Mouse (Mus musculus) forebrain, embryonic 16.5 days (tissue): Measurements from ENCODE around the gene Atrnl1. TPM values are rescaled to one million over a fixed set of nuclear protein-coding genes. Genes with fewer than 3 reads are reported as not detected.
"Not testable (repeated sequence)": the region's sequence is repeated elsewhere in the genome, so short reads cannot be mapped to it uniquely, and the experiment has no call there.

ENCODE experiments used
- ATAC-seq: fragments of 200-750 bp; cut with Nextera tagmentation; 2 replicates; pipeline ENCODE4 v1.8.0; 2017; ENCODE audit warnings: mild to moderate bottlenecking, moderate library complexity
- H3K27ac ChIP-seq: fragments of 300-500 bp; sonication (generic); 2 replicates; pipeline ENCODE4 v1.5.1; 2014; ENCODE audit warnings: low read length, control low read depth
- H3K27me3 ChIP-seq: fragments of 300-500 bp; sonication (generic); replicated peaks from 2 replicates; pipeline ENCODE4 v1.6.1; 2014; ENCODE audit warnings: low read length; ENCODE audit not compliant: control insufficient read depth, insufficient read depth
- H3K36me3 ChIP-seq: fragments of 300-500 bp; sonication (generic); 2 replicates; pipeline ENCODE4 v1.6.1; 2014; ENCODE audit not compliant: control insufficient read depth, insufficient read depth
- H3K4me1 ChIP-seq: fragments of 300-500 bp; sonication (generic); replicated peaks from 2 replicates; pipeline ENCODE4 v1.6.1; 2014; ENCODE audit warnings: low read length; ENCODE audit not compliant: control insufficient read depth, insufficient read depth
- H3K4me2 ChIP-seq: fragments of 300-500 bp; sonication (generic); 2 replicates; pipeline ENCODE4 v1.6.1; 2014; ENCODE audit warnings: mild to moderate bottlenecking, low read length, control low read depth
- H3K4me3 ChIP-seq: fragments of 300-500 bp; sonication (generic); replicated peaks from 2 replicates; pipeline ENCODE4 v1.5.1; 2014; ENCODE audit warnings: mild to moderate bottlenecking, low read length, control low read depth
- H3K9ac ChIP-seq: fragments of 300-500 bp; sonication (generic); replicated peaks from 2 replicates; pipeline ENCODE4 v1.6.1; 2014; ENCODE audit warnings: low read depth, low read length, control low read depth
- H3K9me3 ChIP-seq: fragments of 300-500 bp; sonication (generic); 2 replicates; pipeline ENCODE4 v1.6.1; 2016; ENCODE audit warnings: low read length; ENCODE audit not compliant: control insufficient read depth
- WGBS: fragments of 180-500 bp; shearing (Covaris S2); extraction: QIAGEN DNeasy Blood & Tissue Kit; methylation state at CpG from one replicate; pipeline ENCODE4 v1.1.7; 2014; 5-methylcytosine and 5-hydroxymethylcytosine counted together
- polyA plus RNA-seq: library from polyadenylated mRNA; unstranded; fragments of >200 nt; fragmentation: Nextera tagmentation; extraction: Ambion mirVana; gene quantifications from 2 replicates; pipeline ENCODE4 v1.2.1, GENCODE M21; 2015

Gene Atrnl1
- polyA plus RNA-seq, 1 experiment from 2014 or later, result 8.3 TPM

- not testable (repeated sequence) for ATAC-seq, H3K4me2 ChIP-seq
- 94% methylated on average over 15 of the region's 15 CpGs for WGBS
These were observed 383.5 kb downstream of the Atrnl1 start for GRCm38 (mm10) chr19:57994174-57994833.

GRCm38 (mm10) chr19:57995015-57995414 is 384.2 kb downstream of the Atrnl1 start:
- Histone ChIP-seq H3K9me3 (no peaks in the 10 kb centered on the region), H3K9ac (no peak overlapping the region), H3K4me3 (no peak overlapping the region), H3K27me3 (no peaks in the 10 kb centered on the region), H3K36me3 (no peaks in the 10 kb centered on the region), H3K27ac (no peak overlapping the region), H3K4me2 (no peak overlapping the region), H3K4me1 (peaks cover 4% of the 10 kb centered on the region)
- 95% methylated on average over 8 of the region's 8 CpGs for WGBS
- ATAC-seq, result no peak

More at GRCm38 (mm10) chr19:57994174-57994833, 383.5 kb downstream of the Atrnl1 start:
- not testable (repeated sequence) for H3K4me3 ChIP-seq, H3K27me3 ChIP-seq, H3K27ac ChIP-seq, H3K36me3 ChIP-seq, H3K4me1 ChIP-seq, H3K9ac ChIP-seq, H3K9me3 ChIP-seq

- Histone ChIP-seq H3K4me3 (no peak overlapping the region), H3K9ac (no peak overlapping the region), H3K27ac (no peak overlapping the region), H3K9me3 (no peaks in the 10 kb centered on the region), H3K4me2 (no peak overlapping the region), H3K36me3 (no peaks in the 10 kb centered on the region), H3K27me3 (no peaks in the 10 kb centered on the region), H3K4me1 (no peaks in the 10 kb centered on the region)
- 37% methylated on average over 4 of the region's 4 CpGs for WGBS
- ATAC-seq, result no peak
These were observed 387.1 kb downstream of the Atrnl1 start for GRCm38 (mm10) chr19:57997961-57998360.

- no peak overlapping the region for H3K4me2 ChIP-seq
- no peaks in the 10 kb centered on the region for H3K4me1 ChIP-seq
- H3K9ac ChIP-seq, result no peak overlapping the region
- no peaks in the 10 kb centered on the region; the same call in 1 of the 2 replicates for H3K36me3 ChIP-seq
- H3K27ac ChIP-seq, result no peak overlapping the region
- no peak for ATAC-seq
- no peaks in the 10 kb centered on the region for H3K27me3 ChIP-seq
- H3K4me3 ChIP-seq, result no peak overlapping the region
- H3K9me3 ChIP-seq, result no peaks in the 10 kb centered on the region
- WGBS, result 83% methylated on average over 1 of the region's 1 CpGs
These were observed 400.8 kb downstream of the Atrnl1 start for GRCm38 (mm10) chr19:58011636-58012035.

GRCm38 (mm10) chr19:58015741-58016140 is 404.9 kb downstream of the Atrnl1 start:
- 93% methylated on average over 6 of the region's 6 CpGs for WGBS
- H3K36me3 ChIP-seq, result no peaks in the 10 kb centered on the region
- no peaks in the 10 kb centered on the region for H3K27me3 ChIP-seq

GRCm38 (mm10) chr19:58016561-58017453 is 406.0 kb downstream of the Atrnl1 start:
- Histone ChIP-seq H3K36me3 (no peaks in the 10 kb centered on the region), H3K4me1 (no peaks in the 10 kb centered on the region), H3K9me3 (no peaks in the 10 kb centered on the region), H3K4me3 (no peak overlapping the region), H3K4me2 (no peak overlapping the region), H3K9ac (no peak overlapping the region), H3K27ac (no peak overlapping the region), H3K27me3 (no peaks in the 10 kb centered on the region)
- ATAC-seq, result no peak
- 89% methylated on average over 9 of the region's 9 CpGs for WGBS

More at GRCm38 (mm10) chr19:58015741-58016140, 404.9 kb downstream of the Atrnl1 start:
- H3K9me3 ChIP-seq, result no peaks in the 10 kb centered on the region
- H3K9ac ChIP-seq, result no peak overlapping the region
- no peak overlapping the region for H3K4me3 ChIP-seq
- no peak for ATAC-seq
- no peak overlapping the region for H3K27ac ChIP-seq
- no peak overlapping the region for H3K4me2 ChIP-seq
- no peaks in the 10 kb centered on the region for H3K4me1 ChIP-seq

- H3K9me3 ChIP-seq, result no peaks in the 10 kb centered on the region
- no peaks in the 10 kb centered on the region for H3K36me3 ChIP-seq
- no peaks in the 10 kb centered on the region for H3K4me1 ChIP-seq
- no peak overlapping the region for H3K9ac ChIP-seq
- WGBS, result 96% methylated on average over 3 of the region's 3 CpGs
- no peak overlapping the region for H3K27ac ChIP-seq
- H3K4me2 ChIP-seq, result no peak overlapping the region
- no peak overlapping the region for H3K4me3 ChIP-seq
- H3K27me3 ChIP-seq, result no peaks in the 10 kb centered on the region
- no peak for ATAC-seq
These were observed 406.6 kb downstream of the Atrnl1 start for GRCm38 (mm10) chr19:58017468-58017867.

- H3K9me3 ChIP-seq, result no peaks in the 10 kb centered on the region
- ATAC-seq, result no peak
- WGBS, result 63% methylated on average over 5 of the region's 5 CpGs
- no peaks in the 10 kb centered on the region for H3K4me1 ChIP-seq
- no peaks in the 10 kb centered on the region for H3K27me3 ChIP-seq
- no peak overlapping the region for H3K4me2 ChIP-seq
- no peak overlapping the region for H3K4me3 ChIP-seq
- H3K9ac ChIP-seq, result no peak overlapping the region
- H3K36me3 ChIP-seq, result no peaks in the 10 kb centered on the region
- no peak overlapping the region for H3K27ac ChIP-seq
These were observed 407.9 kb downstream of the Atrnl1 start for GRCm38 (mm10) chr19:58018698-58019097.

GRCm38 (mm10) chr19:58021514-58022284 is 410.9 kb downstream of the Atrnl1 start:
- H3K4me3 ChIP-seq, result no peak overlapping the region
- H3K36me3 ChIP-seq, result no peaks in the 10 kb centered on the region
- ATAC-seq, result no peak
- H3K27ac ChIP-seq, result no peak overlapping the region
- H3K4me2 ChIP-seq, result no peak overlapping the region
- H3K27me3 ChIP-seq, result no peaks in the 10 kb centered on the region
- no peaks in the 10 kb centered on the region for H3K4me1 ChIP-seq
- H3K9ac ChIP-seq, result no peak overlapping the region
- WGBS, result 96% methylated on average over 8 of the region's 8 CpGs
- H3K9me3 ChIP-seq, result no peaks in the 10 kb centered on the region
